Mouse (Mus musculus) adipose tissue, adult 10 weeks (tissue): ENCODE data around the gene Lingo3. TPM values are rescaled to one million over a fixed set of nuclear protein-coding genes. Genes with fewer than 3 reads are reported as not detected.

ENCODE experiments used
- polyA plus RNA-seq: library from polyadenylated mRNA; stranded (reverse); fragments of 350-450 nt; fragmentation: Illumina TruSeq; extraction: RNeasy Lipid Tissue Mini Kit (QIAGEN cat#74804); gene quantifications from one replicate; pipeline ENCODE4 v1.2.3, GENCODE M21; 2014; ENCODE audit warnings: low read depth, low replicate concordance

Gene Lingo3
- polyA plus RNA-seq = not detected

DNA sequence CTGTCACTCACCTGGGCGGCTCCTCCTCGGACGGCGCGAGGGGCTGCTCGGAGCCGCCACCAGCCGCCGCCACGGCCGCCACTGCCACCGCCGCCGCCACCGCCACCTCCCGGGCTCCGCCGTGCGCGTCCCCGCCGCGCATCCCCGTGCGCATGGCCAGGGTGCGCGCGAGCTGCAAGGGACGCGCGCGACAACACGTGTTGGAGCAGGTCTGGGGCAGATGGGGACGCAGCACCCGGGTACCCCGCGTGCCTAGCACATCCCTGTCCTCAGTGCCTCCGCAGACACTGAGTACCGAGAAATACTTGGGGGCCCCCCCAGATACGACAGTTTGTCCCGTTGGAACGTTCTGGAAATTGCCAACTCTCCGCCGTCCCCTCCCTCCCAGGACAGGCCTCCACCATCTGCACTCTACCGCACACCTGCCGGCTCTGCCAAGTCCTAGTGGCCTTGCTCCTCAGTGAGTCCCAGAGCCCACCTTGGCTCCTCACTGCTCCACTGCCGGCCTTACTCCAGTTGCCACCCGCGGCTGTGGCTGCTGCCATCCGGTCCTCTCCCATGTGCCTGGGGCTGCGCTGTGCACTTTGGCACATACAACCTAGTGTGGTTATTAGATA is at the start of gene Lingo3:
TSS of gene Lingo3 (minus strand) at position 109 of the 617 bp plus-strand sequence.

DNA sequence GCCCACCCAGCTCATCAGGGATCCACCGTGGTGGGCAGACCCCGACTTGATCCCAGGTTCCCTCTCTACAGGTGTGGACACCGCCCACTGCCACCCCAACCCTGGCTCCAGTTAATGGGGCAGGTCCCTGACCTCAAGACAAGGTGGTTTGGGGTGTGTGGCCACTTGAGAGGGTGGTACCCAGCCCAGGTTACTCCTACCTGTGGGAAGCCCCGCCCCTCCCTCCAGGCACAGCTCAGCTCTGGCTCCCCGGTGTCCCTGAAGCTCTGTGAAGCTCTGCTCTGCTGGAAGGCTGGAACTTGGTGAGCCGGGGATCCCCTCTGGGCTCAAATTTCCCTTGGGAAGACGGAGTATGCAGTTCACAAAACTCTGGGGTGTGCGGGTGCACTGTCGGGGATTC is 27.7 kb upstream of the Lingo3 start, which contains the start of gene Tmprss9:
TSS of gene Tmprss9 (plus strand) at position 268 of the 400 bp plus-strand sequence.

DNA sequence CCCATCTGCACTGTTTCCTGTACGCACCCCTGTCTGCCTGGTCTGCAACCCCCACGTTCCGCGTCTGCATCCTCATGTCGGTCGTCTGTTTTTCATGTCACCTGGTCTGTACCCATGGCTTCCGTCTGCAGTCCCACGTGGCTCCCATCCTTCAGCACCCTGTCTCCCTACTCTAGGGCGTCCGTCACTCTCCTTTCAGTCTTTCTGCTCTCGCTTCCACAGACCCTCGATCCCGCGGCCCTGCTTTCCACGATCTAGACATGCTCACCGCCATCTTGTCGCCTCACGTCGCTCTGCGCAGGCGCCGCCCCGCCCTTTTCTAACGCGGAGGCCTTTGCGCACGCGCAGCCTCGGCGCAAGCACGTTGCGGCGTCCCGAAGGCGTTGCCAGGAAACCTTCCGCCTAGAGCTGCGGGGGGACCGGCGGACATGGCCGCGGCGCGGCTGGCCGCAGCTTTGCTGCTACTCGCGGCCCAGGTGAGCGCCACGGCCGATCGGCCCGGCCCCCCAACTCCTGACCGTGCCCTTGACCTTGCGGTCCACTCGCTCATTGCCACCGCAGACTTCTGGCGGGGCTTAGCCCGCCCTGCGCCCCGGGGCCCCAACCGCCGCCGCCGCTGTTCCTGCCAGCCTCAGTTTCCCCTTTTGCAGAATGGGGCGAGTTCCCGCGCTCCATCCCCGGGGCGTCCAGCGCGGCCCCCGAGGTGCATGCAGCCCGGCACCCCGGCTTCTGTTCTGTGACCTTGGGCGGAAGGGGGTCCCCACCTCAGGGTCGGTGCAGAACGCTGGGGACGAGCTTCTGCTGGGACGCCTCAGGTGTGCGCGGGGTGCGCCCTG is 11.3 kb upstream of the Lingo3 start, which contains the start of the genes Lsm7 and Sppl2b:
TSS of gene Lsm7 (minus strand) at position 297 of the 836 bp plus-strand sequence.
TSS of gene Sppl2b (plus strand) at position 363 of the 836 bp plus-strand sequence.

DNA sequence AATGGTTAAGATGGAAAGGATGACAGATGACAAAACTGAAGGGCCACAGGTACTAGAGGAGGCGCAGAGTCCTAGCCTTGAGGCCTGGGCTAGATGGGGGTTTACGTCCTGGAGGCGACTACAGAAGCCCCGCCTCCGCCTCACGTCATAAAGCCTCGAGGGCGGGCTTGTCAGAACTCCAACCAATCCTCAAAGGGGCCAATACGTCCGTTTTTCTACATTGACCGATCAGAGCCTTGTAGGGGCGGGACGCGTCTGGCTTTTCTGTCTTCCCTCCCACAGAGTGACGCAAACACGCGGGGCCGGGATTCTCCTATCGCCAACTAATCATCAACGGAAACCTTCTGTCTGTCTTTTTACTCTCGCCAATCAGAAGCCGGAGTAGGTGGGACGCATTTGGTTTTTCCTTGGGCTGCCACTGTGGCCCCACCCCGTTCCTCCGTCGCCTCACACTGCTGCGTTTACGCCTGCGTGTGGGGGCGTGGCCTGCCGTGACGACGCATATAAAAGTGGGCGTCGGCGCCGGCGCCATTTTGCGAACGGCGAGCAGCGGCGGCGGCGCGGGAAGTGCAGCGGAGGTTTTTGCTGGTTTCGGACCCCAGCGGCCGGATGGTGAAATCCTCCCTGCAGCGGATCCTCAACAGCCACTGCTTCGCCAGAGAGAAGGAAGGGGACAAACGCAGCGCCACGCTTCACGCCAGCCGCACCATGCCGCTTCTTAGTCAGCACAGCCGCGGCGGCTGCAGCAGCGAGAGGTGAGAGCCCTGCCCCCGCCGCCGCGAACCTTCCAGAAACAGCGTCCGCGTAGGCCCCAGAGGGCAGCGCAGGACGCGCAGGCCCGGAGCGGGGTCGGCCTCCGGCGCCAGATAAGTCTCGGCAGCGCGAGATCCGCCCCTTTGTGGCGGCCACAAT is 17.4 kb downstream of the Lingo3 start, which contains the start of gene Oaz1:
TSS of gene Oaz1 (plus strand) at position 506 of the 912 bp plus-strand sequence.

DNA sequence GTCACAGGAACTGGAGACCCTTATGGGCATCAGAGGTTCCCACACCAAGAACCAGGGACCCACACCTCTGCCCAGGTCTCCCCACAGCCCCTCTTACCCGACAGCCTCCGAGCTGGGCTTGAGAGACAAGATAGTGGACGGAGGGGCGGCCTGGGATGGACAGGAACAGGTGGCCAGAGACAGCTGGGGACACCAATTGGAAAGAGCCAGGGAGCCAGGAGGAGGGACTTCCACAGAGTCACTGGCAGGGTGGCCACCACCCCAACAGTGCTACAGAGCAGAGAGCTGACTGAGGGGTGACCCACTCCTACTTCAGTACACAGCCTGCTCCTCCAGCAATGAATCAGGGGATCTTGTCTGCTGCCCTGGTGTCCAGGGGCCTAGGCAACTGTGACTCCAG is 30.5 kb downstream of the Lingo3 start, which contains the start of gene Jsrp1:
TSS of gene Jsrp1 (minus strand) at position 133 of the 400 bp plus-strand sequence.

DNA sequence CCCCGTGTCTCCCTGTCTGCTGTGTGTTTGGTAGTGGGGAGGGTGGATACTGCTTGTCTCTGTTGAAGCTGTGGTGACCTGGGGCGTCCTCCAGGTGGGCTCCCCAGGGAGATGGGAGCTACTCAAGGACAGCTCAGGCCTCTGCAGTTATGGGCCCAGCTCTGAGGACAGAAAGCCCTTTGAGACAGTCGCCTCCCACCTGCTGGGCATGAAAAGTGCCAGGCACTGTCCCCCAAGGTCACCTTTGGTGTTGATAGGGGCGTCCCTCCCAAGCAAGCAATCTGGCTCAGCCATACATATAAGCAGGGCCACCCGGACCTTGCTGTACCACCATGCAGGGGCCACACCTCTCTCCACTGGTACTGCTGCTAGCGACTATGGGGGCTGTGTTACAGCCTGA is 38.9 kb downstream of the Lingo3 start, which contains the start of gene Amh:
TSS of gene Amh (plus strand) at position 328 of the 400 bp plus-strand sequence.

DNA sequence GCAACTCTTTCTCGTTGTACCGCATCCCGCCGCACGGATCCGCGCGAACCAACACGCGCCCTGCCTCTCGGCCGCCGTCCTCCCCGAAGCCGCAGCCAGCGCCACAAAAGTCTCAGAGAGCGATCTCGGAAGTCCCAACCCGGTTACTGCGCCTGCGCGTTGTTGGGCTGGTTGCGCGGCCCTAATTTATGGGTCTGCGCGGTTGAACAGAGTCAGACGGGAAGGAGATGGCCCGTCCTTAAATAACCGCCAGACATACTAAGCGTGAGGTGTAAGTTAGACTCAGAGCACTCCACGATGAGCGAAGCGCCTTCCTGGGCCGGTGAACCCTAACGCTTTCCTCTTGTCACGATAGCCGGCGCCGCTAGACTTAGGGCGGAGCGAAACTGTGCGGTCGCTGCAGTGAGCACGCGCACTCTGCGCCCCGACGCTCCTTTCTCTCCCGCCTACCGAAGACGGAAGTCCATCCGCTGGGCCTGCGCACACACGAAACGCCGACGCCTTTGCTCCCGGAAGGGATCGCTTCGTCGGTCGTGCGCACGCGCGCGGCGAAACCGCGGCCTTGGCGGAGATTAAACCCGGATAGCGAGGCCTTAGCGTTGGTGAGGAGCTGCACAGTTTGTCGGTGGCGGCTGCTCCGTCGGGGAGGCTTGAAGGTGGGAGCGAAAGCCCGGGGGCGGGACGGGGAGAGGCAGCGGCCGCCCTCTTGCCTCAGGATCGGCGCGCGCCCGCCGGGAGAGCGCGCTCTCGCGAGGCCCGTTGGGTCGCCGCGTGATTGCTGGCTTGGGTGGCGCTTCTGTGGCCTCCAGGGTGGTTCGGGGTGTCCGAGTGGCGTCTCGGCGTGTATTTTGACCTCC is 45.5 kb downstream of the Lingo3 start, which contains the start of the genes Sf3a2 and Plekhj1:
TSS of gene Sf3a2 (plus strand) at position 49 of the 857 bp plus-strand sequence.
TSS of gene Plekhj1 (minus strand) at position 477 of the 857 bp plus-strand sequence.

Other genes with a start within 250 kb of the Lingo3 start
- gene Scamp4, start 241.2 kb downstream of the Lingo3 start, polyA plus RNA-seq = 49.8 TPM
- 3.3 TPM for gene Adat3, start 241.2 kb downstream of the Lingo3 start, polyA plus RNA-seq
- gene Gm49322, start 238.0 kb downstream of the Lingo3 start, polyA plus RNA-seq = 1.5 TPM
- 139 TPM for gene Csnk1g2, start 221.2 kb downstream of the Lingo3 start, polyA plus RNA-seq
- gene Btbd2, start 187.0 kb downstream of the Lingo3 start, polyA plus RNA-seq = 51.0 TPM
- 248 TPM for gene Mknk2, start 165.9 kb downstream of the Lingo3 start, polyA plus RNA-seq
- gene Mob3a, start 142.1 kb downstream of the Lingo3 start, polyA plus RNA-seq = 18.5 TPM
- 56.3 TPM for gene Izumo4, start 141.9 kb downstream of the Lingo3 start, polyA plus RNA-seq
- gene Ap3d1, start 101.8 kb downstream of the Lingo3 start, polyA plus RNA-seq = 80.0 TPM
- gene Dot1l, start 88.8 kb downstream of the Lingo3 start, polyA plus RNA-seq = 37.2 TPM
- gene Sf3a2, start 45.8 kb downstream of the Lingo3 start, polyA plus RNA-seq = 31.2 TPM
- gene Plekhj1, start 45.4 kb downstream of the Lingo3 start, polyA plus RNA-seq = 48.9 TPM
- 0.19 TPM for gene Amh, start 38.8 kb downstream of the Lingo3 start, polyA plus RNA-seq
- gene Jsrp1, start 30.5 kb downstream of the Lingo3 start, polyA plus RNA-seq = not detected
- 485 TPM for gene Oaz1, start 17.4 kb downstream of the Lingo3 start, polyA plus RNA-seq
- 80.8 TPM for gene Lsm7, start 11.2 kb upstream of the Lingo3 start, polyA plus RNA-seq
- 22.0 TPM for gene Sppl2b, start 11.2 kb upstream of the Lingo3 start, polyA plus RNA-seq
- gene Tmprss9, start 27.8 kb upstream of the Lingo3 start, polyA plus RNA-seq = 0.10 TPM
- gene Timm13, start 56.9 kb upstream of the Lingo3 start, polyA plus RNA-seq = 135 TPM
- 11.7 TPM for gene Lmnb2, start 74.2 kb upstream of the Lingo3 start, polyA plus RNA-seq
- gene Gadd45b, start 86.0 kb upstream of the Lingo3 start, polyA plus RNA-seq = 7.9 TPM
- gene Gng7, start 170.9 kb upstream of the Lingo3 start, polyA plus RNA-seq = 5.7 TPM
- not detected for gene Diras1, start 181.6 kb upstream of the Lingo3 start, polyA plus RNA-seq
- 17.6 TPM for gene Slc39a3, start 193.4 kb upstream of the Lingo3 start, polyA plus RNA-seq
- gene Sgta, start 216.1 kb upstream of the Lingo3 start, polyA plus RNA-seq = 94.7 TPM
- 18.0 TPM for gene Thop1, start 226.0 kb upstream of the Lingo3 start, polyA plus RNA-seq